In genomic region chr3:59385553-59385952, GRCm38 (mm10) we compare ENCODE assay signal across 24 mouse cellular contexts.
"Had no signal": no experiment of that assay in that cellular context is flagged by ENCODE, and none has a peak within 500 bp of the region (broad histone marks: within the 10 kb centered on the region; RNA-seq: fewer than 3 reads in every experiment).

No protein-coding gene starts in this region.

- H3K4me1 ChIP-seq: heart, embryonic 10.5 days; heart, embryonic 12.5 days; hindbrain, embryonic 13.5 days; hindbrain, embryonic 15.5 days; kidney, embryonic 15.5 days; liver, embryonic 13.5 days; liver, embryonic 15.5 days had no signal

- H3K4me2 ChIP-seq: heart, embryonic 12.5 days; hindbrain, embryonic 13.5 days; hindbrain, embryonic 15.5 days; kidney, embryonic 15.5 days; liver, embryonic 11.5 days; liver, embryonic 13.5 days; liver, embryonic 15.5 days had no signal

- H3K4me3 ChIP-seq: heart, embryonic 10.5 days; heart, embryonic 12.5 days; hindbrain, embryonic 13.5 days; hindbrain, embryonic 15.5 days; kidney, embryonic 15.5 days; liver, embryonic 13.5 days; liver, embryonic 15.5 days had no signal

- ATAC-seq: hindbrain, postnatal 0 days; intestine, embryonic 16.5 days had no signal

- H3K9me3 ChIP-seq: heart, embryonic 10.5 days; heart, embryonic 12.5 days; hindbrain, embryonic 13.5 days; hindbrain, embryonic 15.5 days; kidney, embryonic 15.5 days; liver, embryonic 13.5 days; liver, embryonic 15.5 days had no signal

- DNase-seq: gastrocnemius, postnatal 14 days; gastrocnemius, postnatal 36 days; heart, adult 18-20 months; heart, postnatal 10 days; kidney, adult 11 months; kidney, adult 2 months; kidney, adult 9 months; kidney, postnatal 14 days; kidney, postnatal 36 days; layer of hippocampus, adult 9-11 months; layer of hippocampus, postnatal 36 days; left cerebral cortex, postnatal 4 days; liver; liver, embryonic 13.5 days had no signal

- H3K9ac ChIP-seq: heart, embryonic 12.5 days; hindbrain, embryonic 13.5 days; hindbrain, embryonic 15.5 days; kidney, embryonic 15.5 days; liver, embryonic 13.5 days; liver, embryonic 15.5 days had no signal

- H3K27me3 ChIP-seq: heart, embryonic 12.5 days; hindbrain, embryonic 13.5 days; hindbrain, embryonic 15.5 days; kidney, embryonic 15.5 days; liver, embryonic 13.5 days; liver, embryonic 15.5 days had no signal

- H3K36me3 ChIP-seq: heart, embryonic 10.5 days; heart, embryonic 12.5 days; hindbrain, embryonic 13.5 days; hindbrain, embryonic 15.5 days; kidney, embryonic 15.5 days; liver, embryonic 13.5 days; liver, embryonic 15.5 days had no signal

- H3K27ac ChIP-seq: heart, embryonic 10.5 days; hindbrain, embryonic 13.5 days; hindbrain, embryonic 15.5 days; hindbrain, postnatal 0 days; kidney, embryonic 15.5 days; kidney, postnatal 0 days; liver, embryonic 13.5 days; liver, embryonic 15.5 days had no signal
